Mouse (Mus musculus): Measurements from ENCODE around the gene Pde4a.

Pde4a gene

DNA sequence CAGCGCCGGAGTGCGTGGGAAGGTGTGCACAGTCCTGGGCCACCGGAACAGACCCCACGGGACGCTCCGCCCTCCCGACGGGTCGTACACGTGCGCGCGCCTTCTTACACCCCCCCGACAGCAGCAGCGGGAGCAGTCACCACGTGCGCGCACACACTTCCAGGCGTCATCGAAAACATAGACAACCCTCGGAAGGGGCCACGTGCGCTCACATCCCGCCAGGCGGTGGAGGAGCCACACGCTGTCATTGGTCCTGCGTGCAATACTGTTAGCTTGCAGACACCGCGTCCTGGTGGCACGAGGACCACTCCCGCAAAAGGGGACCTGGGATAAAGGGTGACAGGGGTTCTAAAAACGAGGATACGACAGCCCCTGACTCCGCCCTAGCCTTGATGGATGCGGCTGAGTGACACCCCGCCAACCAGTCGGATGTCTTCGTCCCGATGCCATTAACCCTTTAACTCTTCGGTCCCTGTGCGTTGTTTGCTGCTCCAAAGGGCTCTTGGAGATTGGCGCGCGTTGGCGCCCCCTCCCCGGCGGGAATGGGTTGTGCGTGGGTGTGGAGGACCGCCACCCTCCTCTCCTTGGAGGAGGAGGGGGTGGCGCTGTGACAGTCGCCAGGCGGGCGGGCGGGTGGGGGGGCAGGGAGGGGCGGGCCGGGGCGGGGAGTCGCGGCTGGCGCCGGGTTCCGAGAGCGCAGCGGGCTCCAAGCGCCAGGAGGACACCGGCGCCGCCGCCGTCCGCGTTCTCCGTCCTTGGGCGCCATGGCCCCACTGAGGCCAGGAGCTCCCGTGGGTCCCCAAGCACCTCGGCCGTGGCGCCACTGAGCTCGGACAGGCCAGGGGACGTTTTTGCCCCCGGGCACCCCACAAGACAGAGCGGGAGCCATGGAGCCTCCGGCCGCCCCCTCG lies at the start of gene Pde4a:
Gene Pde4a, plus strand, starts transcription at position 674 of the 911 bp plus-strand sequence.
- CTCF ChIA-PET, result no interaction called here

DNA sequence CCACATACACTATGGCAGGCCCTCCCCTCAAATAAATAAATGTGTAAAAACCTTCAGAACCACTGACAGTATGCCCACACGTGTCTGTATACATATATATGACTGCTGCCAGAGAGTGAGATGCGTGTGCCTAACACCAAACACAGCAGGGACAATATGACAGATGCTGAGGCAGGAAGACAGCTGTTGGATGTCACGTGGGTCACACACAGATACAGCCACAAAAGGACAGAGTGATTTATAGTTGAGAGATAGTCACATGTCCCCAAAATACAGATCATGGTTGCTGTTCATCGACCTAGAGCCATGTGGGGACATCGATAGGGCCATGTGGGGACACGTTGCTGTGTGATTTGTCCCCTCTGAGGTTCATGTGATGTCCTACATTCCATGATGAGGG lies 48.4 kb upstream of the Pde4a start:
- CTCF ChIA-PET, result no interaction called here

DNA sequence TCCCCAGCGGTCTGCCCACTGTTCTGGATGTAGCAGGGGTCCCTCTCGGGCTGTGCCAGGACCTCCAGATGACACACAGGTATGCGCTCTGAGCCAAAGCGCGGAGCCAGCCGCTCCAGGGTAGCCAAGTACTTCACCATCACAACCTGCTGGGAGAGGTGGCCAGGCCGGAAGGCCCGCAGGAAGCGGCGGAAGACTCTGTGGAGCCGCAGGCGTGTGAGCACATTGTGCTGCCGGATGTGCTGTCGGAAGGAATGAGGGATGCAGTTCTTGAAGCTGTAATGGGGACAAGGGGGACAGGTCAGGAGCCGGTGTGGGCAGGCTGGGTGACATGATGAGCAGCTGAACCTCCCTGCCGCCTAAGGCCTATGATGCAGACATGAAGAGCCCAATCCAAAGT lies 44.0 kb upstream of the Pde4a start:
- CTCF ChIA-PET, result no interaction called here

DNA sequence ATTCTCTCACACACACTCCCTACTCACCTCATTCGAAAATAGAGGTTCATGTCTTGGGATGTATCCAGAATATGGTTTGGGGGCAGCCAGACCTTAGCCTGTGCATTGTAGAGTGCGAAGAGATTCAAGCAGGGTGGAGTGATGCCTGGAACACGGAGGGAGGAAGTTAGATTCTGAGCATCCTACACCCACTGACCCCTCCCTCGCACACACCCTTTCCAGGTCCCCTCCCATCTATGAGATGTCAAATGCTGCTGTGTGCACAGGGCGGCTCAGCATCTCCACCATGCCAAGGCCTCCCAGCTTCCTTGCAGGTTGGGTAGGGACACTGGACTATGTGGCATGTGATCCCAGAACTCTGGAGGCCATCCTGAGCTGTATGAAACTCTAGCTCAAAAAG lies 40.7 kb upstream of the Pde4a start:
- CTCF ChIA-PET, result interaction anchor here (0.5 kb wide), 1 partner anchor 21 kb away, joined by 3 read pairs; no protein-coding TSS in a partner anchor

DNA sequence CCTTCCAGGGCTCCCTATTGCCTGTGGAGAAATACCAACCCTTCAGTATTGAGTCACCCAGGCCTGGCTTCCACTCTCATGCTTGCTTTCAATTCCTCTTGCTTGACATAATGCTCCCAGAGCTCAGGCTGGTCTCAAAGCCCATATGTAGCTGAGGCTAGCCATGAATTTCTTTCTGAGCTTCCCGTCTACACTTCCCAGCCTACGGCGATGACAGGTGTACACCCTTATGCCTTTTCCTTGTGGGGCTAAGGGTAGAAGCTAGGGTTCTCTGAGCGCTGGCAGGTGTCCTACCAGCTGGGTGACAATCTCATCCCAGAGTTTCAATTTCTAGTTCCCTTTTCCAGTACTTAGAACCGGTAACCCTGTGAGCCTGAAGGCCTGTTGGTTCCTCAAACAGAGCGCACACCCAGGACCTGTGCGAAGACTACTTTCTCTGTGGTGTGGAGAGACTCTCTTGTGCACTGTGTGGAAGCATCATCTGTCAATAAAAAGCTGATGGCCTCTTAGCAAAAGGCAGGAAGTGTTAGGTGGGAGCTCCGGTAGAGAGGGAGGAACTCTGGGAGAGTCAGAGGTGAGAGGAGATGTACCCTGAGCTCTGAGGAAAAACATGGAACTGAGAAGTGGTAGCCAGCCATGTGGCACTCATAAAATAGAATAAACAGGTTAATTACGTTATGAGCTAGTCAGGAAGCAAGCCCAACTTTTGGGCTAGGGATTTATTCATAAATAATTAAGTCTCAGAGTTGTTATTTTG lies 39.8 kb upstream of the Pde4a start:
- CTCF ChIA-PET, result interaction anchor here (0.5 kb wide), 1 partner anchor 20 kb away, joined by 3 read pairs; no protein-coding TSS in a partner anchor

DNA sequence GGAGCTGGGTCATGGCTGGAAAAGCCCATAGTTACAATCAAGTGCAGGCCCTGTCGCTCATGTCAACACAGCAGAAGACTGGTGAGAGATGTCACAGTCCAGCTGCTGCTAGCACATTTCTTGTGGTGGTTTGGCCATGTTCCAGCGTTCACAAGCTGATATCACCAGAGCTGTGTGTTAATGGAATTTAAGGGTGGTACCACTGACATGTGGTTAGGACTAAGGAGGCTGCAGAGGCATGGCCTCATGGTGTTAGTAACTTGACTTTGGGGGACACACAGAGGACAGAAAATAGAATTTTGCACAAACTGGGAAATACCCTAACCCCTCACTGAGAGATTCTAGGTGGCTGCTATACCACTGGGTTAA lies 39.3 kb upstream of the Pde4a start:
- CTCF ChIA-PET, result interaction anchor here (0.6 kb wide), 1 partner anchor 188 kb away, joined by 3 read pairs; no protein-coding TSS in a partner anchor

DNA sequence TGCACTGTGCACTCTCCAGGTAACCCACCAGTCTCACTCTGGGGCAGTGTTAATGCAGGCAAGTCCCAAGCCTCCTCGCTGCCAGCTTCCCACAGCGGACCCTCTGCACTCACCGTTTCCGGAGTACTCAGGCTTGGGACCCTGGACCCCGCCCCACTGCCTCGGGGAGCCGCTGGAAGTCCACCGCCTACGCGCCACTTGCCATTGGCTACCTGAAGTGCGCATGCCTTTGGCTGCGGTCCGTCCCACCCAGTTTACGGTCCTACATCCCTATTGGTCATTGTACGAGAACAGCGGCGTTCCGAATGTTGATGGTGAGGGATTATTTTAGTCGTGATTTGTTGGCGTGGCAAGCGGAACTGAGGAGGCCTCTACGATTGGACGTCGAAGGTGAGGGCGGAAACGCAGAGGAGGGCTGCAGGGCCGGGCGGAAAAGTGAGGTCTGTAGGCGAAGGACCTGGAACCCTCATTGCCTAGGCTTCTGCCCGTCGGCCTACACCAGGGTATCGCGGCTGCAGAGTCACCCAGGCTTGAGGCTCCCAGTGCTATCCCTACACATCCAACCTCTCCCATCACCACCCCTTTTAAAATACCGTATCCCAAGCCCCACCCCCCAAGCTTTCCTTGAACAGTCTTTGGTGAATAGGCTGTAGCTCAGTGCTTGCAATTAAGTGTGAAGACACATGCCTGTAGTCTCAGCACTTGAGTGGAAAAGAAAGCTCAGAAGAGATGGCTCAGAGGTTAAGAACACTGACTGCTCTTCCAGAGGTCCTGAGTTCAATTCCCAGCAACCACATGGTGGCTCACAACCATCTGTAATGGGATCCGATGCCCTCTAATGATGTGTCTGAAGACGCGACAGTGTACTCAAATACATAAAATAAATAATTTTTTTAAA lies 34.2 kb upstream of the Pde4a start, which contains the start of gene Tyk2:
Gene Tyk2, minus strand, starts transcription at position 185 of the 898 bp plus-strand sequence.
- CTCF ChIA-PET, result no interaction called here

DNA sequence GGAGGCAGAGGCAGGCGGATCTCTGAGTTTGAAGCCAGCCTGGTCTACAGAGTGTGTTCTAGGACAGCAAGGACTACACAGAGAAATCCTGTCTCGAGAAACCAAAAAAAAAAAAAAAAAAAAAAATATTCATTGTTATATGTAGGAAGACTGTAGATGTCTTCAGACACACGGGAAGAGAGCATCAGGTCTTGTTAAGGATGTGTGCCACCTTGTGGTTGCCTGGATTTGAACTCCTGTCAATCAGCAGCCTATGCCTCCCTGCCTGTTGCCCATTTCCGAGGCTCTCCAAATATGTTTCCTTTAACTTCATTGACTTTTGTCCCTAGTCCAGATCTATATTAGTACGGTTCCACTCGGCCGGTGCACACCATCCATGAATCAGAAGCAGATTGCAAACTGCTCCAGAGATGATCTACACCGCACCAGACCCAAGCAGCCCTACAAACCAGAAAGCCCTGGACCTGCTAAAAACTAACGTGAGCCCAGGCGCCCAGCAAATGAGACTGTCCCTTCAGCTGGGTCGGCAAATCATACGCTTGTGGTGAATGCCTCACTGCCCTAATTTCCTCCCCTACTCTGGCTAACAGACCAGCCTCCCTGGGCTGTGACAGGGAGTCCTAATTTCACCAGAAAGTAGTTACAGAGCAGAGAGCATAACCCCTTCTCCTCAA lies 33.3 kb upstream of the Pde4a start:
- CTCF ChIA-PET, result no interaction called here

DNA sequence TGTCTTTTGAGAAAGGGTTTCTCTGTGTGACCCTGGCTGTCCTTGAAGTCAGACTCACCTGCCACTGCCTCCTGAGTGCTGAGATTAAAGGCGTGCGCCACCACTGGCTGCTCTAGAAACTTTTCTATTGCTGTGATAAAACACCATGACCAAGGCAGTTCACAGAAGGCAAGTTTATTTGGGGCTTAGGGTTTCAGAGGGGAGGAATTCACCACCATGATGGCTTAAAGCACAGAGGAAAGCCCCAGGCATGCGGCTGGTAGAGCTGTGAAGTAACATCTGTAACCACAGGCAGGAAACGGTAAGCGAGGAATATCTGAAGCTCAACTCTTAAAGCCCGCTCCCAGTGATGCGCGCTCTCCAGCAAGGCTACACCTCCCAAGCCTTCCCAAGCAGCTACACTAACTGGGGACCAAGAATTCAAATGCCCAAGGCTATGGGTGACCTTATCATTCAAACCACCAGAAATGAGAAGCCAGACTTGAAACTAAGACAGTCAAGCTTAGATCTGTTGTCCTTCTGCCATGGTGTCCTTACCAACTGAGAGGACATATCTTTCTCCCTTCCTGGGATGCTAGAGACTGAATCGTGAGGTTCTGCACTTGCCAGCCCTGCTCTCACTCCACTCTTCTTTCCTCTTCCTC lies 32.3 kb upstream of the Pde4a start:
- CTCF ChIA-PET, result no interaction called here

DNA sequence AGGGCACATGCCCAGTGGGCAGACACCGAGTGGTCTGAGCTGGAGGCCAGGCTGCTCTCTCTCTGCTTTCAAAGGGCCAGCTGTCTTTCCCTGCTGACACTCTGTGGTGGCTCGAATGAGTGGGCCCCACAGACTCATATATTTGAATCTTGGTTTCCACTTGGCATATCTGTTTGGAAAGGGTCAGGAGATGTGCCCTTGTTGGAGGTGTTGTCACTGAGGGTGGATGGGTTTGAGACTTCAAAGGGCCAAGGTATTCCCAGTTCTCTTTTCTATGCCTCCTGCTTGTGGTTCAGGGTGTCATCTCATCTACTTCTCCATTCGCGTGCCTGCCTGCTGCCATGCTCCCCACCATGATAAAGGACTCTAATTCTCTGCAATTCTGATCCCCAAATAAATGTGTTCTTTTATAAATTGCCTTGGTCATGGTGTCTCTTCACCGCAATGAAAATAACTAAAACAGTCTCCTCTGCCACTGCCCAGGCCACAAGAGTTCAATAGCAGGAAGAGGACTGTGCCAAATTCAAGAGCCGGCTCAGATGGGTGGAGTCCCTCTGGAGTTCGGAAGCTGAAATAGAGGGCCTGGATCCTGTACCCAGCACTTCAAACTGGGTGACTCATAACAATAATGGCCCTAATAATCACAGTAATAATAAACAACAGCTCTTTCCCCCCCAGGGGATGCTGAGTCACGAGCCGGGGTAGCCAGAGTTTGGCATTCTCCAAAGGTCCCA lies 30.8 kb upstream of the Pde4a start:
- CTCF ChIA-PET, result interaction anchor here (0.6 to 0.7 kb wide), 3 partner anchors 27 to 103 kb away, joined by 3 to 6 read pairs (median 3); partner anchors contain the start of gene Icam5

DNA sequence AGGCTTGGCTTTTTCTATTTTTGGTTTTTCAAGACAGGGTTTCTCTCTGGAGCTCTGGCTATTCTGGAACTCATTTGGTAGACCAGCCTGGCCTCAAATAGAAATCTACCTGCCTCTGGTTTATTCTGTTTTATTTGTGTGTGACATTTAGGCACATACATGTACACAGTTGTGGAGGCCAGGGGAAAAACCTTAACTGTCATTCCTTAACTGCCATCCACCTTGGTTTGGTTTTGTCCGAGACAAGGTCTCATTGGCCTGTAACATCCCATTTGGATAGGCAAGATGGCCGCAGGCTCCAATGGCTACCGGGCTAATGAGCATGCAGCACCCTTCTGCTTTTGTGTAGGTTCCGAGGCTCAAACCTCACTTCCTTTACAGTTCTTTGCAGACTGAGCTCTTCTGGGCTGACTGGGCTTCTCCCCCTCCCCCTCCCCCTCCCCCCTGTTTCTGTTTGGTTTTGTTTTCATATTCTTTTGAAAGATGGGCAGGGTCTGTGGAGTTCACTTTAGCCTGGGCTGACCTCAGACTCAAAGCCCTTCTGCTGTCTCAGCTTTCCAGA lies 30.1 kb upstream of the Pde4a start:
- CTCF ChIA-PET, result interaction anchor here (0.6 to 0.7 kb wide), 2 partner anchors 104 to 106 kb away, joined by 3 read pairs; partner anchors contain the start of genes Icam4 and Icam5

DNA sequence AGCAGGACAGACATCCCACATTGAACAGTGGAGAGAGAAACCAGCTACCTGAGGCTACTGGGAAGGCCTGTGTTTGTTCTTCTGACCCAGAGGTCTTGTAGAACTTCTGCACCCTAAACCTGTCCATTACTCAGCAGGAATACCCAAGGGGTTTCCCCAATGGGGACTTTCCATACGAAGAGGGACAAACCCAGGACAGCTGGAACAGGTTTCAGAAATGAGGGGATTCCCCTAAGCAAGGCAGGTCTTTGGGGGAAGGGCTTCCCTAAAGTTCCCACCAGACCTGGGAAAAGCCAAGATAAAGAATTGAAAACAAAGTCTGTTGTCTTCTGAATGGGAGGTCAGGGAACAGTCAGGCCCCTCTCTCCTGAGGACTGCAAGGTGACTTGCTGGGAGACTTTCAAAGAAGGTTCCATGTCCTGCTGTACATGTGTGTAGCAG lies 29.6 kb upstream of the Pde4a start:
- CTCF ChIA-PET, result interaction anchor here (0.6 to 1.0 kb wide), 2 partner anchors 13 to 107 kb away, joined by 3 to 4 read pairs; partner anchors contain the start of gene Icam4

DNA sequence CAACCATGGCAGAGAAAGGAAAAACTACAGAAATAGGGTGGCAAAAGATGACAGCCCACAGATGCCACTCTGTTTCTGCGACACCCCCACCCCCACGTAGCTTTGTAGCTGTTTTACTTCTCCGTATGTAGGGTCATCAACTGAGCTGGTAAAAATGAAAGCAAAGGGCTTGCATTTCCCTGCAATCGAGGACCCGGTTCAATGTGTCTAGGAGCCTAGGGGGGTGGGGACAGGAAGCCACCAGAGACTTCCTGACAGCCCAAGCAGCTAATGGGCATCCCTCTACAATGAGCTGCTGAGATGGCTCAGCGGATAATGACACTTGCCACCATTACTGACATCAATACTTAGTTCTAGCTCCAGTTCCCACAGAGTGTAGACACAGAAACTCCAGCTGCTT lies 29.1 kb upstream of the Pde4a start:
- CTCF ChIA-PET, result interaction anchor here (0.6 to 1.0 kb wide), 3 partner anchors 12 to 167 kb away, joined by 3 to 4 read pairs (median 4); partner anchors contain the start of gene Mrpl4

DNA sequence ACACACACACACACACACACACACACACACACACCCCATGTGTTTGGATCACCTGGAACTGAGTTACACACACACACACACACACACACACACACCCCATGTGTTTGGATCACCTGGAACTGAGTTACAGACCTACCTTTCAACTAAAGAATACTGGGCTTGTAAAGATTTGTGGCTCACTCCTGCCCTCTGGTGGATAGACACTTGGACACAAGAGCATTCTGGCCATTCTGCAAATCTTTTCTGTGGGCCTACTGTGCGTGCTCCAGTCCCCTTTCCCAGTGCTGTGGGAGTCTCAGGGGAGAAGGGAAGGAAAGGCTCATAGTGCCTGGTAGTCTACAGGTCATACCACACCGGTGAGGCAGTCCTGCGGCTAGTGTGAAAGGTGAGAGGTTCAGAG lies 28.3 kb upstream of the Pde4a start:
- CTCF ChIA-PET, result interaction anchor here (0.5 to 1.0 kb wide), 4 partner anchors 11 to 167 kb away, joined by 3 to 14 read pairs (median 4); partner anchors contain the start of gene Mrpl4

DNA sequence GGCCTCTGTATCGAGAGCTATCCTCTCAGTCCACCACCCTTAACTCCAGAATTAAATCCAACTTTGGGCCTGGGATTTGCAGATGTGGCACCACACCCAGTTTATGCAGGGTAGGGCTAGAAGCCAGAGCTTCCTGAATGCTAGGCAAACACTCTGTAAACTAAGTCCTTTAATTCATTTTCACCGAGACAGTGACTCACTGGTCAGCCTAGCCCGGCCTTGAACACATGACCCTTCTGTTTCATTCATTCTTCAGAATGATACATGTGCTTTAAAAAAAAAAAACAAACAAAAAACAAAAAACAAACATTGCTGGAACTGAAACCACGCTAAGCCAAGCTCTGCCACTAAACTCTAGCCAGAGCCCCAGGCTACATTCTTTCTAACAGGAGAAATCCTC lies 27.1 kb upstream of the Pde4a start:
- CTCF ChIA-PET, result interaction anchor here (0.6 kb wide), 1 partner anchor 149 kb away, joined by 3 read pairs; no protein-coding TSS in a partner anchor

DNA sequence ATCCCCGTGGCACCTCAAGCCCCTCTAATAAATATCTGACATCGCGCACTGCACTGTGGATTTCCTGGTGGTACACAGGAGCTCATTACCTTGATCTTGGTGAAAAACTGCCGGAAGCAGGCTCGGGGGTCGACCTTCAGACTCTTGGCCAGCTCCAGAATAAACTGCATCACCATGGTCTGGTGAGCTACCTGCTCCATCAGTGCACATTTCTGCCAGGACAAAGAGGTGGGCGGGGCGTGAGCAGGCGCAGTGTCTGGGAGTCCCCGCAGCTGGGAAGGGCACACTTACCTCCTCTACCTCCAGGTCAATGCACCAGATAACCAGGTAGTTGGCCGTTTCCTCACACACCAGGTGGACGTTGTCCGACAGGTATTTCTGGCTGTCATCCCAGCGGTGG lies 23.6 kb upstream of the Pde4a start:
- CTCF ChIA-PET, result no interaction called here

DNA sequence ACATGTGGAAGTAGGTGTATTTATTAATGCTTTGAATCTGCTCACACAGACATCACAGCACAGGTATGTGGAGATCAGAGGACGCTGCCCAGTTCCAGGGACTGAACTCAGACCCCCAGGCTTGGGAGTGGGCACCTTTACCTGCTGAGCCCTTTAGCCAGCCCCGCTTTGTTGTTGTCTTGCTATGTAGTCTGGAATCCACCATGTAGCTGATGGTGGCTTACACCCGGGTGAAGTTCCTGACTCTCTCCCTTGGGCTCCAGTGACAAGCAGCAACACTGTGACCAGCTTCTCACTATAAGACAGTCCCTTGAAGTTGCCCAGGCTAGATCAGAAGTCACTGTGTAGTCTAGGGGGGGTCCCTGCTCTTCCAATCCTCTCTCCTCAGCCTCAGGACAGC lies 21.2 kb upstream of the Pde4a start:
- CTCF ChIA-PET, result no interaction called here

DNA sequence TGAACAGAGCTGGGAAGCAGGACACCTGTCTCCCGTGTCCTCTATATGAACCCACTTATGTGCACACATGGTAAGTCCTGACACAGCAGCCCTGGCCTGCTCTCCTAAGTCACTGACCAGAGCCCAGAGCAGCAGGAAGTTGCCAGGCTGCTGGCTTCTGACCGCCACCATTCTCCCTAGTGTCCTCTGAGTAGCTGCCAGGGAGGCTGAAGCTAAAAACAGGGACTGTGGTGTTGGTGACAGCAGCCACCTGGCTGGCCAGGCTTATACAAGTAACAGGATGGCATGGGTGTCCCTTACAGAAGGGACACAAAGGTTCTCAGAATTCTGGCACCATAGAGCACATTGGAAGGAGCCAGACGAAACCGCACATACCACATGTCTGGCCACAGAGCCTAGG lies 20.1 kb upstream of the Pde4a start:
- CTCF ChIA-PET, result interaction anchor here (0.6 to 0.7 kb wide), 3 partner anchors 20 to 122 kb away, joined by 3 to 4 read pairs (median 3); no protein-coding TSS in a partner anchor

DNA sequence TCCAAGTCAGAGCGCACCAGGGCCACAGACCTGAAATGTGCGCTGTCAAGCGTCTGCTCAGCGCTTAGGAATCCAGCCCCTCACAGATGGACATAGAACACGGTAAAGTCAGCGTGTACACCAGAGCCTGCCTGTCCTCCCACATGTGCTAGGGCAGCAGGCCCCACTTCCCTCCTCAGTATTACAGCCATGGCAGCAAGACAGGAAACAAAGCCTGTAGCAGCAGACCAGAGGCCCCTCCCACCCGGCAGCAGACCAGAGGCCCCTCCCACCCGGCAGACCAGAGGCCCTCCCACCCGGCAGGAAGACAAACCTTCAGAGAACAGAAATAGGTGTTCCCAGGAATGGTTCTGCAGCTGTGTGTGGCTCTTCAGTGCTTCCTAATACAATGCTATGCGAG lies 18.8 kb upstream of the Pde4a start:
- CTCF ChIA-PET, result no interaction called here

Measured in spleen, embryonic (tissue).